Mouse (Mus musculus): ENCODE measurements around the gene Jmjd6. TPM values are rescaled to one million over a fixed set of nuclear protein-coding genes. Genes with fewer than 3 reads are reported as not detected.

Gene Jmjd6
- polyA plus RNA-seq (2016; fragmentation: Nextera tagmentation; extraction: Ambion mirVana), result 87.8 and 93.5 TPM in 2 replicates

- Histone ChIP-seq H3K36me3 (replicated peaks) (peaks cover 41% of the 10 kb centered on the region), H3K4me2 (peak within 1 kb of the TSS; percentile 90), H3K9ac (peak within 1 kb of the TSS; percentile 74), H3K4me1 (peaks cover 49% of the 10 kb centered on the region), H3K27me3 (no peaks in the 10 kb centered on the region), H3K4me3 (replicated peaks) (peak within 1 kb of the TSS; percentile 68), H3K27ac (peak within 1 kb of the TSS; percentile 96), H3K9me3 (no peaks in the 10 kb centered on the region)
- under 1% methylated on average over 72 of the region's 72 CpGs for WGBS
- ATAC-seq (ENCODE audit: low FRiP score), result peak; percentile 96
Measured at GRCm38 (mm10) chr11:116843261-116844233, at the start of gene Jmjd6, which contains the start of gene Mettl23. Gene Jmjd6, minus strand, starts transcription at chr11:116843449. Gene Mettl23, plus strand, starts transcription at chr11:116843278.

GRCm38 (mm10) chr11:116887136-116887535, 43.9 kb upstream of the Jmjd6 start:
- no peak for ATAC-seq (ENCODE audit: low FRiP score)
- WGBS, result 73% methylated on average over 5 of the region's 5 CpGs
- Histone ChIP-seq H3K36me3 (replicated peaks) (no peaks in the 10 kb centered on the region), H3K9me3 (no peaks in the 10 kb centered on the region), H3K4me3 (replicated peaks) (no peak overlapping the region), H3K27ac (no peak overlapping the region), H3K4me2 (no peak overlapping the region), H3K9ac (no peak overlapping the region), H3K4me1 (peaks cover 12% of the 10 kb centered on the region), H3K27me3 (peaks cover 23% of the 10 kb centered on the region)

GRCm38 (mm10) chr11:116885275-116886151, 42.3 kb upstream of the Jmjd6 start:
- Histone ChIP-seq H3K9me3 (no peaks in the 10 kb centered on the region), H3K4me2 (peak overlapping the region; percentile 46), H3K36me3 (replicated peaks) (no peaks in the 10 kb centered on the region), H3K9ac (peak overlapping the region; percentile 38; the same call in 1 of the 2 replicates), H3K4me3 (replicated peaks) (peak overlapping the region; percentile 23), H3K27me3 (peaks cover 23% of the 10 kb centered on the region), H3K4me1 (peaks cover 7% of the 10 kb centered on the region), H3K27ac (no peak overlapping the region)
- WGBS, result 2% methylated on average over 27 of the region's 28 CpGs
- ATAC-seq (ENCODE audit: low FRiP score), result peak; percentile 46; the same call in 1 of the 2 replicates

- peaks cover 19% of the 10 kb centered on the region for H3K27me3 ChIP-seq
- ATAC-seq (ENCODE audit: low FRiP score), result no peak
- 90% methylated on average over 6 of the region's 6 CpGs for WGBS
Measured at GRCm38 (mm10) chr11:116884061-116884460, 40.8 kb upstream of the Jmjd6 start.

GRCm38 (mm10) chr11:116882446-116882845, 39.2 kb upstream of the Jmjd6 start:
- Histone ChIP-seq H3K4me3 (replicated peaks) (no peak overlapping the region), H3K9ac (no peak overlapping the region), H3K4me1 (peaks cover 7% of the 10 kb centered on the region), H3K9me3 (no peaks in the 10 kb centered on the region), H3K4me2 (no peak overlapping the region), H3K27ac (no peak overlapping the region), H3K36me3 (replicated peaks) (no peaks in the 10 kb centered on the region), H3K27me3 (peaks cover 19% of the 10 kb centered on the region)
- ATAC-seq (ENCODE audit: low FRiP score), result no peak
- 76% methylated on average over 10 of the region's 10 CpGs for WGBS

More at GRCm38 (mm10) chr11:116884061-116884460, 40.8 kb upstream of the Jmjd6 start:
- Histone ChIP-seq H3K4me2 (no peak overlapping the region), H3K9me3 (no peaks in the 10 kb centered on the region), H3K27ac (no peak overlapping the region), H3K4me1 (peaks cover 7% of the 10 kb centered on the region), H3K36me3 (replicated peaks) (no peaks in the 10 kb centered on the region), H3K4me3 (replicated peaks) (no peak overlapping the region), H3K9ac (no peak overlapping the region)

GRCm38 (mm10) chr11:116881440-116881839, 38.2 kb upstream of the Jmjd6 start:
- Histone ChIP-seq H3K27ac (no peak overlapping the region), H3K27me3 (peaks cover 10% of the 10 kb centered on the region), H3K9ac (no peak overlapping the region)

GRCm38 (mm10) chr11:116880839-116881238, 37.6 kb upstream of the Jmjd6 start:
- Histone ChIP-seq H3K27ac (no peak overlapping the region), H3K4me2 (no peak overlapping the region), H3K4me1 (peaks cover 5% of the 10 kb centered on the region), H3K36me3 (replicated peaks) (no peaks in the 10 kb centered on the region), H3K9me3 (no peaks in the 10 kb centered on the region), H3K27me3 (peaks cover 5% of the 10 kb centered on the region), H3K4me3 (replicated peaks) (no peak overlapping the region), H3K9ac (no peak overlapping the region)
- ATAC-seq (ENCODE audit: low FRiP score), result no peak
- WGBS, result 64% methylated on average over 7 of the region's 7 CpGs

More at GRCm38 (mm10) chr11:116881440-116881839, 38.2 kb upstream of the Jmjd6 start:
- Histone ChIP-seq H3K36me3 (replicated peaks) (no peaks in the 10 kb centered on the region), H3K4me2 (no peak overlapping the region), H3K4me3 (replicated peaks) (no peak overlapping the region), H3K4me1 (peaks cover 7% of the 10 kb centered on the region), H3K9me3 (no peaks in the 10 kb centered on the region)
- WGBS, result 65% methylated on average over 5 of the region's 5 CpGs
- no peak for ATAC-seq (ENCODE audit: low FRiP score)

- Histone ChIP-seq H3K4me3 (replicated peaks) (no peak overlapping the region), H3K4me1 (no peaks in the 10 kb centered on the region), H3K27ac (no peak overlapping the region), H3K36me3 (replicated peaks) (peaks cover 17% of the 10 kb centered on the region), H3K4me2 (no peak overlapping the region), H3K9ac (no peak overlapping the region), H3K9me3 (no peaks in the 10 kb centered on the region), H3K27me3 (no peaks in the 10 kb centered on the region)
- ATAC-seq (ENCODE audit: low FRiP score), result no peak
- WGBS, result 95% methylated on average over 8 of the region's 8 CpGs
Measured at GRCm38 (mm10) chr11:116878454-116878853, 35.2 kb upstream of the Jmjd6 start.

- Histone ChIP-seq H3K27me3 (no peaks in the 10 kb centered on the region), H3K9ac (no peak overlapping the region), H3K4me2 (no peak overlapping the region), H3K27ac (no peak overlapping the region), H3K36me3 (replicated peaks) (peaks cover 40% of the 10 kb centered on the region), H3K9me3 (no peaks in the 10 kb centered on the region), H3K4me1 (no peaks in the 10 kb centered on the region), H3K4me3 (replicated peaks) (no peak overlapping the region)
- ATAC-seq (ENCODE audit: low FRiP score), result no peak
- 88% methylated on average over 20 of the region's 20 CpGs for WGBS
Measured at GRCm38 (mm10) chr11:116873987-116874386, 30.7 kb upstream of the Jmjd6 start.

GRCm38 (mm10) chr11:116871538-116871937, 28.3 kb upstream of the Jmjd6 start:
- Histone ChIP-seq H3K27me3 (no peaks in the 10 kb centered on the region), H3K4me2 (no peak overlapping the region), H3K4me1 (no peaks in the 10 kb centered on the region), H3K4me3 (replicated peaks) (no peak overlapping the region), H3K9me3 (no peaks in the 10 kb centered on the region), H3K27ac (no peak overlapping the region), H3K36me3 (replicated peaks) (peaks cover 52% of the 10 kb centered on the region), H3K9ac (no peak overlapping the region)
- no peak for ATAC-seq (ENCODE audit: low FRiP score)
- WGBS, result 89% methylated on average over 9 of the region's 9 CpGs

- WGBS, result 91% methylated on average over 4 of the region's 4 CpGs
- Histone ChIP-seq H3K27ac (no peak overlapping the region), H3K9ac (no peak overlapping the region), H3K4me1 (no peaks in the 10 kb centered on the region), H3K4me3 (replicated peaks) (no peak overlapping the region), H3K9me3 (no peaks in the 10 kb centered on the region), H3K27me3 (no peaks in the 10 kb centered on the region), H3K36me3 (replicated peaks) (peaks cover 61% of the 10 kb centered on the region), H3K4me2 (no peak overlapping the region)
- ATAC-seq (ENCODE audit: low FRiP score), result no peak
Measured at GRCm38 (mm10) chr11:116869641-116870040, 26.4 kb upstream of the Jmjd6 start.

GRCm38 (mm10) chr11:116869223-116869622, 26.0 kb upstream of the Jmjd6 start:
- H3K36me3 ChIP-seq (replicated peaks), result peaks cover 58% of the 10 kb centered on the region
- ATAC-seq (ENCODE audit: low FRiP score), result no peak
- no peak overlapping the region for H3K4me3 ChIP-seq (replicated peaks)
- H3K4me1 ChIP-seq, result no peaks in the 10 kb centered on the region
- no peak overlapping the region for H3K4me2 ChIP-seq
- 89% methylated on average over 8 of the region's 8 CpGs for WGBS
- no peak overlapping the region for H3K9ac ChIP-seq
- H3K27ac ChIP-seq, result no peak overlapping the region
- no peaks in the 10 kb centered on the region for H3K27me3 ChIP-seq
- H3K9me3 ChIP-seq, result no peaks in the 10 kb centered on the region
